Mouse (Mus musculus) liver, adult 2 months (tissue): ENCODE measurements at regions not wholly inside any gene's neighbourhood (a gene's known extent, or its start where the extent isn't known, plus 50 kb on each side); places are given as distances from the start of the nearest gene placed in this dataset.

Experiments used
- DNase-seq: peaks from one replicate; pipeline ENCODE4 v3.0.0-alpha.2; 2011; ENCODE audit warnings: low read depth, low spot score; ENCODE audit errors: extremely low read depth
- H3K27ac ChIP-seq: fragments of 200-500 bp; replicated peaks from 2 replicates; pipeline ENCODE4 v1.5.1; 2012; ENCODE audit warnings: low read depth, mild to moderate bottlenecking, control low read depth, inconsistent platforms, low read length; ENCODE audit not compliant: insufficient read depth
- H3K27me3 ChIP-seq: fragments of 200-500 bp; 2 replicates; pipeline ENCODE4 v1.6.1; 2012; ENCODE audit warnings: mild to moderate bottlenecking, moderate library complexity, low read length, inconsistent platforms; ENCODE audit not compliant: control insufficient read depth, insufficient read depth
- H3K36me3 ChIP-seq: fragments of 200-500 bp; 2 replicates; pipeline ENCODE4 v1.6.1; 2012; ENCODE audit warnings: low read length, inconsistent platforms; ENCODE audit not compliant: control insufficient read depth, insufficient read depth
- H3K4me1 ChIP-seq: fragments of 200-500 bp; 2 replicates; pipeline ENCODE4 v1.6.1; 2011; ENCODE audit warnings: low read length; ENCODE audit not compliant: control insufficient read depth, insufficient read depth
- H3K4me3 ChIP-seq: fragments of 200-500 bp; 2 replicates; pipeline ENCODE4 v1.5.1; 2011; ENCODE audit warnings: low read depth, mild to moderate bottlenecking, control low read depth, low read length, moderate library complexity; ENCODE audit not compliant: insufficient read depth
- H3K79me2 ChIP-seq: fragments of 200-500 bp; 2 replicates; pipeline ENCODE4 v1.6.1; 2012; ENCODE audit warnings: inconsistent platforms, mild to moderate bottlenecking, low read length, moderate library complexity; ENCODE audit not compliant: control insufficient read depth, insufficient read depth
- H3K9ac ChIP-seq: fragments of 200-500 bp; 2 replicates; pipeline ENCODE4 v1.6.1; 2012; ENCODE audit warnings: low read depth, mild to moderate bottlenecking, control low read depth, inconsistent platforms, low read length
- CTCF ChIP-seq: fragments of 200-500 bp; IDR thresholded peaks from 2 replicates; pipeline ENCODE4 v1.5.1; 2011; ENCODE audit warnings: low read depth, low read length, control low read depth
- POLR2A ChIP-seq: fragments of 200-500 bp; IDR thresholded peaks from 2 replicates; pipeline ENCODE4 v1.6.1; 2011; ENCODE audit warnings: low read length, control low read depth; ENCODE audit not compliant: insufficient read depth; ENCODE audit errors: extremely low read depth
- WGBS: fragments of 180-500 bp; shearing (Covaris S2); methylation state at CpG from one replicate; pipeline ENCODE4 v1.1.7; 2018; 5-methylcytosine and 5-hydroxymethylcytosine counted together

GRCm38 (mm10) chr2:122937922-122938321 is 172.9 kb downstream of the Sqor start:
- H3K4me1 ChIP-seq, result no peaks in the 10 kb centered on the region
- DNase-seq, result peak; percentile 23
- TF ChIP-seq CTCF (peak; percentile 56), POLR2A (no peak)

GRCm38 (mm10) chr2:122944841-122945240 is 179.8 kb downstream of the Sqor start:
- H3K4me3 ChIP-seq, result no peak overlapping the region
- H3K27me3 ChIP-seq, result no peaks in the 10 kb centered on the region
- 20% methylated on average over 2 of the region's 2 CpGs for WGBS
- H3K36me3 ChIP-seq, result no peaks in the 10 kb centered on the region
- TF ChIP-seq CTCF, result no peak
- TF ChIP-seq POLR2A, result no peak
- H3K4me1 ChIP-seq, result no peaks in the 10 kb centered on the region
- DNase-seq, result peak; percentile 45
- no peak overlapping the region for H3K27ac ChIP-seq
- no peaks in the 10 kb centered on the region for H3K79me2 ChIP-seq
- H3K9ac ChIP-seq, result no peak overlapping the region

More at GRCm38 (mm10) chr2:122937922-122938321, 172.9 kb downstream of the Sqor start:
- H3K36me3 ChIP-seq, result no peaks in the 10 kb centered on the region
- whole genome bisulfite sequencing, result 41% methylated on average over 4 of the region's 4 CpGs
- no peaks in the 10 kb centered on the region for H3K27me3 ChIP-seq
- H3K4me3 ChIP-seq, result no peak overlapping the region
- H3K9ac ChIP-seq, result no peak overlapping the region
- no peaks in the 10 kb centered on the region for H3K79me2 ChIP-seq
- H3K27ac ChIP-seq, result no peak overlapping the region

GRCm38 (mm10) chr2:122945891-122946290 is 180.9 kb downstream of the Sqor start:
- TF ChIP-seq POLR2A (no peak), CTCF (no peak)
- 76% methylated on average over 3 of the region's 3 CpGs for WGBS
- Histone ChIP-seq H3K4me1 (no peaks in the 10 kb centered on the region), H3K27me3 (no peaks in the 10 kb centered on the region), H3K36me3 (no peaks in the 10 kb centered on the region), H3K4me3 (no peak overlapping the region), H3K9ac (no peak overlapping the region), H3K27ac (no peak overlapping the region), H3K79me2 (no peaks in the 10 kb centered on the region)
- peak; percentile 50 for DNase-seq

DNA sequence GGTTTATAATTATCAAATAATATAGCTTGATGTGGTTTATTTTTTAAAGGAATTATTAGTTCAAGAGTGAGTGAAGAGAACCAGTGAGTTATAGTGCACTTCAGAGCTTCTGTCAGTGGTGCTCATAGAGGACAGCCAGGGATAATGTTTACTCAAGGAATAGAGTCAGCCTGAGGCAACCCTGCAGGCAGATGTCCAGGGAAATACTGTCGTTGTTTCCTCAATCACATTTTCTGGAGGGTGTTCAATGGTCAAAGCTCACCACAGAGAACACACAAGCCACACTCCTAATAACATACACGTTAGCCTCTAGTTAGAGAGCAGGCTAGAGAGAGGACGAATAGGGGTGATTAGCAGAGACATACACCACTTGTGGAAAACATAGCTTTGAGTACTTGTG is 184.0 kb downstream of the Sqor start:
- H3K9ac ChIP-seq, result no peak overlapping the region
- 24% methylated on average over 3 of the region's 3 CpGs for WGBS
- peak; percentile 80 for DNase-seq
- H3K27me3 ChIP-seq, result no peaks in the 10 kb centered on the region
- no peak overlapping the region for H3K27ac ChIP-seq
- H3K79me2 ChIP-seq, result no peaks in the 10 kb centered on the region
- TF ChIP-seq POLR2A (no peak), CTCF (no peak)
- no peaks in the 10 kb centered on the region for H3K36me3 ChIP-seq
- H3K4me1 ChIP-seq, result no peaks in the 10 kb centered on the region
- H3K4me3 ChIP-seq, result no peak overlapping the region

DNA sequence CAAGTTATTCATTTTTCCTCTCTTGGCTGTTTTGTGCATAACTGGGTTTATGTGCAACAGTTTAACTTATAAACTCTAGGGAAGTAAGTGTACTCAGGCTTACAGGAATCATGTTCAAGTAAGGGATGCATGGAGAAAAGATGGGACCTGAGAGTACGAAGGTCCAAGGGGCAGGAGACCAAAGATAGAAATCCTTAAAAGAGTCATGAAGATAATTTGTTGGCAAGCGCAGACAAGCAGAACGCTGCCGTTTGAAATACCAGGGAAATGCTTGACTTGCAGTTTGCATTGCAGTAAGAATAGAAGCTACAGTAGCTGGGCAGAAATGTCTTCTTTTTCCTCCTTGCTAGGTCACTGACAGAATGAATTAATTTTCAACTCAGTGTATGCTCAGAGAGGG is 196.7 kb downstream of the Sqor start:
- no peak for DNase-seq
- WGBS, result 88% methylated on average over 4 of the region's 4 CpGs
- no peaks in the 10 kb centered on the region for H3K36me3 ChIP-seq
- no peaks in the 10 kb centered on the region; the same call in 1 of the 2 replicates for H3K27me3 ChIP-seq
- H3K4me1 ChIP-seq, result no peaks in the 10 kb centered on the region
- no peak overlapping the region for H3K9ac ChIP-seq
- no peak overlapping the region for H3K4me3 ChIP-seq
- H3K27ac ChIP-seq, result no peak overlapping the region
- no peaks in the 10 kb centered on the region for H3K79me2 ChIP-seq
- TF ChIP-seq POLR2A (no peak), CTCF (no peak)

- DNase-seq, result peak; percentile 12
- WGBS, result 63% methylated on average over 10 of the region's 10 CpGs
- Histone ChIP-seq H3K36me3 (no peaks in the 10 kb centered on the region), H3K27me3 (no peaks in the 10 kb centered on the region; the same call in 1 of the 2 replicates), H3K79me2 (no peaks in the 10 kb centered on the region), H3K4me1 (no peaks in the 10 kb centered on the region), H3K9ac (no peak overlapping the region), H3K4me3 (no peak overlapping the region), H3K27ac (no peak overlapping the region)
- TF ChIP-seq POLR2A (no peak), CTCF (no peak)
These were observed 204.0 kb downstream of the Sqor start for GRCm38 (mm10) chr2:122968809-122969628.
